ENCODE assay signal across 22 mouse cellular contexts in genomic region chr9:4797396-4797795, GRCm38 (mm10). TPM values are rescaled to one million over a fixed set of nuclear protein-coding genes. Genes with fewer than 3 reads are reported as not detected.
A peak's percentile ranks its signal among the peaks of the same experiment; 100 is the strongest.
DNase-seq lines count a peak whose midpoint lies in the region; TF ChIP-seq lines count a peak whose summit lies in the region.
"Had no signal": no experiment of that assay in that cellular context is flagged by ENCODE, and none has a peak within 500 bp of the region (broad histone marks: within the 10 kb centered on the region; RNA-seq: fewer than 3 reads in every experiment).

No protein-coding gene starts in this region.

- TF ChIP-seq RAD21 in MEL (IDR thresholded peaks at IDR 0.05; ENCODE audit: low read depth, low read length) = no peak

- DNase-seq in cerebellum, adult 2 months = no peak
- DNase-seq in cerebellum, postnatal 25 days = no peak
- DNase-seq in cerebellum, adult 9-10 months = peak; percentile 13
- DNase-seq in cerebellum, postnatal 4 days (ENCODE audit: low spot score in 2 of 2) = no peak
- peak; percentile 48 for DNase-seq in MEL (ENCODE audit: low read depth, low spot score)
- no peak for DNase-seq in heart, adult 8-10 months (ENCODE audit: low spot score)
- DNase-seq: adrenal gland, adult 2 months; adrenal gland, adult 8-10 months; adrenal gland, postnatal 10 days; adrenal gland, postnatal 14 days; adrenal gland, postnatal 25 days; adrenal gland, postnatal 36 days; B cell, adult 2 months; cerebellum, adult 11 months; cerebellum, adult 11-12 months; cerebellum, adult 18-20 months; cerebellum, adult 8-10 months had no signal

- TF ChIP-seq CTCF in cerebellum, adult 2 months (IDR thresholded peaks at IDR 0.05; ENCODE audit: borderline replicate concordance, insufficient read depth, low read depth, low read length) = no peak
- TF ChIP-seq CTCF in MEL (IDR thresholded peaks at IDR 0.05 in 2 of 3, conservative IDR thresholded peaks at IDR 0.05 in 1 of 3; ENCODE audit: control insufficient read depth in 1 of 3, insufficient read depth in 1 of 3, low read depth in 2 of 3, low read length in 3 of 3, poor library complexity in 1 of 3, severe bottlenecking in 1 of 3) = no peak

- 76% methylated on average over 2 of the region's 2 CpGs for WGBS in cerebellum, adult 2 months

- TF ChIP-seq POLR2A in cerebellum, adult 2 months (IDR thresholded peaks at IDR 0.05; ENCODE audit: borderline replicate concordance, insufficient read depth, low read length) = no peak
- no peak for TF ChIP-seq POLR2A in MEL (IDR thresholded peaks at IDR 0.05; ENCODE audit: control insufficient read depth in 1 of 2, insufficient read depth in 1 of 2, low read depth in 1 of 2, low read length in 2 of 2, poor library complexity in 1 of 2)

- H3K4me3 ChIP-seq in cerebellum, adult 2 months (replicated peaks; ENCODE audit: insufficient read depth, low read depth, low read length) = peak overlapping the region; percentile 22
- H3K4me3 ChIP-seq in MEL (ENCODE audit: control insufficient read depth in 1 of 2, insufficient read depth in 1 of 2, low read depth in 2 of 2, low read length in 2 of 2) = no peak overlapping the region

- no peak overlapping the region for H3K9ac ChIP-seq in MEL (ENCODE audit: control insufficient read depth, low read depth, low read length, poor library complexity, severe bottlenecking)

- TF ChIP-seq EP300 in MEL (IDR thresholded peaks at IDR 0.05; ENCODE audit: low read depth in 1 of 2, low read length in 2 of 2) = peak; percentile 74 to 79

- H3K27ac ChIP-seq in cerebellum, adult 2 months (ENCODE audit: insufficient read depth, low read length) = no peak overlapping the region
- H3K27ac ChIP-seq in MEL (ENCODE audit: control insufficient read depth, low read depth, low read length) = no peak overlapping the region

- peaks cover 3% of the 10 kb centered on the region; the same call in 1 of the 2 replicates for H3K4me1 ChIP-seq in cerebellum, adult 2 months (ENCODE audit: control insufficient read depth, insufficient read depth, low read length)
- 0 out of 4 replicates have a peak, but pooled peaks cover 0 to 2% of the 10 kb centered on the region in 2 experiments for H3K4me1 ChIP-seq in MEL (ENCODE audit: control insufficient read depth in 1 of 2, insufficient read depth in 2 of 2, low read length in 2 of 2)

- no peaks in the 10 kb centered on the region for H3K9me3 ChIP-seq in MEL (replicated peaks; ENCODE audit: insufficient read depth, low read length)
- H3K9me3 ChIP-seq: G1E had no signal

- no peaks in the 10 kb centered on the region for H3K27me3 ChIP-seq in cerebellum, adult 2 months (ENCODE audit: control insufficient read depth, insufficient read depth, low read length)
- H3K27me3 ChIP-seq in MEL (ENCODE audit: control insufficient read depth in 1 of 2, insufficient read depth in 2 of 2, low read length in 2 of 2) = no peaks in the 10 kb centered on the region
- H3K27me3 ChIP-seq: CH12.LX had no signal

- no peaks in the 10 kb centered on the region for H3K79me2 ChIP-seq in MEL (ENCODE audit: control insufficient read depth, insufficient read depth, low read length, poor library complexity)

- no peaks in the 10 kb centered on the region for H3K36me3 ChIP-seq in MEL (ENCODE audit: control insufficient read depth in 1 of 2, insufficient read depth in 2 of 2, low read length in 2 of 2)
- H3K36me3 ChIP-seq: G1E had no signal

TF ChIP-seq in MEL, 35 proteins besides CTCF, POLR2A, EP300 and RAD21:
- no peak for TF ChIP-seq MXI1 (IDR thresholded peaks at IDR 0.05; ENCODE audit: low read depth, low read length)
- TF ChIP-seq GATA1 (IDR thresholded peaks at IDR 0.05; ENCODE audit: low read depth, low read length) = peak; percentile 55; the same call in 1 of the 2 replicates
- TF ChIP-seq HCFC1 (IDR thresholded peaks at IDR 0.05; ENCODE audit: low read depth, low read length) = no peak
- TF ChIP-seq TAL1 (IDR thresholded peaks at IDR 0.05; ENCODE audit: low read length) = peak; percentile 28; the same call in 1 of the 2 replicates
- TF ChIP-seq USF2 (IDR thresholded peaks at IDR 0.05; ENCODE audit: borderline replicate concordance in 1 of 2, insufficient read depth in 1 of 2, low read depth in 1 of 2, low read length in 2 of 2) = no peak
- peak; percentile 80 for TF ChIP-seq TCF12 (IDR thresholded peaks at IDR 0.05; ENCODE audit: low read depth, low read length)
- TF ChIP-seq USF1 (IDR thresholded peaks at IDR 0.05; ENCODE audit: low read depth, low read length) = no peak
- no peak for TF ChIP-seq MYB (IDR thresholded peaks at IDR 0.05; ENCODE audit: low read depth, low read length)

RNA-seq across cellular contexts. Expression of gene Gria4, which starts 1.4 kb away (rescaled TPM):
- 154 and 178 TPM in 2 replicates for polyA plus RNA-seq in cerebellum, adult 2 months (2012; rRNA removed)
- total RNA-seq in MEL (2012; rRNA removed) = not detected in 2 replicates
- not detected for polyA plus RNA-seq in MEL (2012; ENCODE audit: insufficient read depth in 1 of 2, insufficient read length in 2 of 2, low read depth in 1 of 2, low replicate concordance in 2 of 2, missing spikeins in 1 of 2)
- under 1 TPM in 1 of 4 experiments, not detected in 3; 0.06 TPM for total RNA-seq in heart, adult 8-10 months (2022)
- total RNA-seq: CH12.LX had no signal
- polyA plus RNA-seq: activated CD4-positive, CD25-positive, alpha-beta regulatory T cell, adult 4 months; C2C12; CD4-positive, CD25-positive, alpha-beta regulatory T cell, adult 4 months; G1E had no signal

Comparison
In these comparisons a context has a peak if more than half of its experiments do, and no peak if none do; other contexts are left out.
1. DNase-seq: peak in cerebellum, adult 9-10 months (single experiment) and MEL (single experiment); none in cerebellum, adult 2 months (0 of 2), cerebellum, postnatal 25 days (0 of 2), cerebellum, postnatal 4 days (0 of 2) and heart, adult 8-10 months (single experiment).